Mouse (Mus musculus) forebrain, embryonic 16.5 days (tissue): Measurements from ENCODE around the gene Vkorc1l1. TPM values are rescaled to one million over a fixed set of nuclear protein-coding genes. Genes with fewer than 3 reads are reported as not detected.

Source experiments
- ATAC-seq: fragments of 200-750 bp; cut with Nextera tagmentation; 2 replicates; pipeline ENCODE4 v1.8.0; 2017; ENCODE audit warnings: mild to moderate bottlenecking, moderate library complexity
- H3K27ac ChIP-seq: fragments of 300-500 bp; sonication (generic); 2 replicates; pipeline ENCODE4 v1.5.1; 2014; ENCODE audit warnings: low read length, control low read depth
- H3K27me3 ChIP-seq: fragments of 300-500 bp; sonication (generic); replicated peaks from 2 replicates; pipeline ENCODE4 v1.6.1; 2014; ENCODE audit warnings: low read length; ENCODE audit not compliant: control insufficient read depth, insufficient read depth
- H3K36me3 ChIP-seq: fragments of 300-500 bp; sonication (generic); 2 replicates; pipeline ENCODE4 v1.6.1; 2014; ENCODE audit not compliant: control insufficient read depth, insufficient read depth
- H3K4me1 ChIP-seq: fragments of 300-500 bp; sonication (generic); replicated peaks from 2 replicates; pipeline ENCODE4 v1.6.1; 2014; ENCODE audit warnings: low read length; ENCODE audit not compliant: control insufficient read depth, insufficient read depth
- H3K4me2 ChIP-seq: fragments of 300-500 bp; sonication (generic); 2 replicates; pipeline ENCODE4 v1.6.1; 2014; ENCODE audit warnings: mild to moderate bottlenecking, low read length, control low read depth
- H3K4me3 ChIP-seq: fragments of 300-500 bp; sonication (generic); replicated peaks from 2 replicates; pipeline ENCODE4 v1.5.1; 2014; ENCODE audit warnings: mild to moderate bottlenecking, low read length, control low read depth
- H3K9ac ChIP-seq: fragments of 300-500 bp; sonication (generic); replicated peaks from 2 replicates; pipeline ENCODE4 v1.6.1; 2014; ENCODE audit warnings: low read depth, low read length, control low read depth
- H3K9me3 ChIP-seq: fragments of 300-500 bp; sonication (generic); 2 replicates; pipeline ENCODE4 v1.6.1; 2016; ENCODE audit warnings: low read length; ENCODE audit not compliant: control insufficient read depth
- WGBS: fragments of 180-500 bp; shearing (Covaris S2); extraction: QIAGEN DNeasy Blood & Tissue Kit; methylation state at CpG from one replicate; pipeline ENCODE4 v1.1.7; 2014; 5-methylcytosine and 5-hydroxymethylcytosine counted together
- polyA plus RNA-seq: library from polyadenylated mRNA; unstranded; fragments of >200 nt; fragmentation: Nextera tagmentation; extraction: Ambion mirVana; gene quantifications from 2 replicates; pipeline ENCODE4 v1.2.1, GENCODE M21; 2015

Gene Vkorc1l1
- polyA plus RNA-seq, 1 experiment from 2014 or later = 28.7 TPM

DNA sequence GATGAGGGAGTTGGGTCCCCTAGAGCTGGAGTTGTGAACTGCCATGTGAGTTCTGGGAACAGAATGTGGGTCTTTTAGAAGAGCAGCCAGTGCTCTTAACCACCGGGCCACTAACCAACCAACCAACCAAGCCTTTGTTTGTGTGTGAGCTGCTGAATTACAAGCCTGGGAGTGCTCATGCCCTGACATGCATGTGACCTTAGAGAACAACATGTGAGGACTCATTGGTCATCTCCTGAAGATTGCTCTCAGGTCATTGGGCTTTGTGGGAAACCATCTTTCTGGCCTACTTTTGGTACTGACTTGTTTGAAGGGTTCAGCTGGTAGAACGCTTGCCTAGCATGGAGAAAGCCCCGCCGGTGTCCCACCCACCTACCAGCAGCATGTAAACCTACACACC lies 68.0 kb downstream of the Vkorc1l1 start:
- Histone ChIP-seq H3K9ac (no peak overlapping the region), H3K27me3 (no peaks in the 10 kb centered on the region), H3K36me3 (peaks cover 7% of the 10 kb centered on the region; the same call in 1 of the 2 replicates), H3K4me3 (no peak overlapping the region), H3K9me3 (peaks cover 5% of the 10 kb centered on the region), H3K4me2 (no peak overlapping the region), H3K4me1 (no peaks in the 10 kb centered on the region), H3K27ac (no peak overlapping the region)
- WGBS = 95% methylated on average over 4 of the region's 4 CpGs
- no peak for ATAC-seq

DNA sequence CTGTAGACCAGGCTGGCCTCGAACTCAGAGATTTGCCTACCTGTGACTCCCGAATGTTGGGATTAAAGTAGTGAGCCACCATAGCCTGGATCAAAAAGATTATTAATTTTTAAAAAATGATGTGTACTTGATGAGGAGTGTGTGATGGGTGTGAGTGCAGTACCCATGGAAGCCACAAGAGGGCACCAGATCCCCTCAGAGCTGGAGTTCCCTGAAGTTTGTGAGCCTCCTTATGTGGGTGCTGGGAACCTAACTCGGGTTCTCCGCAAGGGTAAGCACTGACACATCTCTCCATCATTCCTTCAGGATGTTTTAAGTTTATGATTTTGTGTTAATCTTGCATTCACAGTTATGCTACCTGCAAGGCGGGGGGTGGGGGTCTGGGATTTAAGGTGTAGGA lies 69.2 kb downstream of the Vkorc1l1 start:
- H3K4me1 ChIP-seq = no peaks in the 10 kb centered on the region
- H3K4me3 ChIP-seq = no peak overlapping the region
- no peak overlapping the region for H3K27ac ChIP-seq
- no peak for ATAC-seq
- no peaks in the 10 kb centered on the region for H3K27me3 ChIP-seq
- H3K4me2 ChIP-seq = no peak overlapping the region
- no peak overlapping the region for H3K9ac ChIP-seq
- peaks cover 5% of the 10 kb centered on the region for H3K9me3 ChIP-seq
- WGBS = 95% methylated on average over 5 of the region's 5 CpGs
- H3K36me3 ChIP-seq = peaks cover 7% of the 10 kb centered on the region; the same call in 1 of the 2 replicates

DNA sequence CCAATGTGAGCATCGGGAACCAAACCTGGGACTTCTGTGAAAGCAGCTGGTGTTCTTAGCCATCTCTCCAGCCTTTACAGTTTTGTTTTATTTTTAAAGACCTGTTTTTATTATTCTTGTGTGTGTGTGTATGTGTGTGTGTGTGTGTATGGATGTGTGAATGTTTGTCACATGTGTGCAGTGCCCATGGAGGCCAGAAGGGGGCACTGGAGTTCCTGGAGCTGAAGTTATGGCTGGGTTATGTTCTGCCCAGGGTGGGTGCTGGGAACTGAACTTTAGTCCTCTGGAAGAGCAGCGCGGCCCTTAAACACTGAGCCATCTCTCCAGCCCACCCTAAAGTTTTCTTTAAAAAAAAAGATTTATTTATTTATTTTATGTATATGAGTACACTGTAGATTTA lies 73.3 kb downstream of the Vkorc1l1 start:
- Histone ChIP-seq H3K36me3 (peaks cover 9% of the 10 kb centered on the region), H3K4me2 (no peak overlapping the region), H3K4me3 (no peak overlapping the region), H3K27me3 (no peaks in the 10 kb centered on the region), H3K9ac (no peak overlapping the region), H3K27ac (no peak overlapping the region), H3K9me3 (peaks cover 5% of the 10 kb centered on the region), H3K4me1 (no peaks in the 10 kb centered on the region)
- no peak for ATAC-seq
- WGBS = 100% methylated on average over 3 of the region's 3 CpGs

DNA sequence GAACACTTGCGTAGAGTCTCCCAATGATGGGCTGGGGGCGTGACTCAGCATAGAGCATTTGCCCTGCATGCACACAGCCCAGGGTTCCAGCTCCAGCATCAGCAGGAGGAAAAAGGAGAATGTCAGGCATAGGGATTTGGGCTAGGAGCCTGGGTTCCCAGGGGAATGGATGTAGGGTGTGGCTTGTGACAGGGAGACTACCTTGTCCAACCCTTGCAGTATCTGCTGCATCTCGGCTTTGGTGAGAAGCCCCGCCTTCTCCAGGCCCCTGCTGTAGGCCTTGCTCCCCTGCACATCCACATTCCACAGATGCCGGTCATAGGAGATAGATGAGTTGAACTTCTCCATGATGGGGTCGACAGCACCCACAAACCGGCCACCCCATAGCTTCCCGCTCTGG lies 77.7 kb downstream of the Vkorc1l1 start:
- H3K27ac ChIP-seq = no peak overlapping the region
- no peaks in the 10 kb centered on the region for H3K9me3 ChIP-seq
- no peaks in the 10 kb centered on the region for H3K27me3 ChIP-seq
- H3K4me1 ChIP-seq = peaks cover 4% of the 10 kb centered on the region; the same call in 1 of the 2 replicates
- 88% methylated on average over 8 of the region's 8 CpGs for WGBS
- peaks cover 2% of the 10 kb centered on the region; the same call in 1 of the 2 replicates for H3K36me3 ChIP-seq
- H3K9ac ChIP-seq = no peak overlapping the region
- ATAC-seq = no peak
- no peak overlapping the region for H3K4me3 ChIP-seq
- no peak overlapping the region for H3K4me2 ChIP-seq

DNA sequence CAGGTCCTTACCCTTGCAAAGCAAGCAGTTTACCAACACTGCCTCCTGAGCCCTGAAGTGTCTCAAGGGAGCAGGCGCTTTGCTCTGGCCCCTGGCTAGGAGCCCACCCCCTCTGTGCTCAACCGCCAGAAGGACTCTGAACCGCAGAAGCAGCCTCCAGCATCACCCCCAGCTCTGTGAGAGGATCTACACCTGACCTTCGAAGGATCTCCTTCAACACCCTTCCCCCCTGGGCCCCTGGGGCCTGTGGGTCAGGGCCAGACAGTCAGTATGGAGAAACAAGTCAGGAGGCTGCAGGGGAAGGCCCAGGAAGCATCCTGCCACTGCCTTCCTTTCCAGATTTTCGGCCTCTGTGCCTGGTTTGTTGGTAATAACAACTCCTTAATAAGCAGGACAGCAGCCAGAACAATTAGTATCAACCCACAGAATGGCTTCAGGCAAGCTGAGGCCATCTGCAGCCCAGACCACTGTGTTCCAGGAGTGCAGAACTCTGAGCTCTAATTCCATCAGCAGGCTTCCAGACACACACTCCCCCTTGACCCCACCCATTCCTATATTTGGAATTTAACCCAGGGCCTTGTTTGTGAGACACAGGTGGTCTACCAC lies 79.7 kb downstream of the Vkorc1l1 start:
- no peaks in the 10 kb centered on the region for H3K9me3 ChIP-seq
- no peak overlapping the region for H3K4me3 ChIP-seq
- H3K27me3 ChIP-seq = no peaks in the 10 kb centered on the region
- H3K36me3 ChIP-seq = peaks cover 2% of the 10 kb centered on the region; the same call in 1 of the 2 replicates
- no peak overlapping the region for H3K27ac ChIP-seq
- H3K4me2 ChIP-seq = no peak overlapping the region
- WGBS = 66% methylated on average over 5 of the region's 5 CpGs
- ATAC-seq = no peak
- H3K9ac ChIP-seq = no peak overlapping the region
- H3K4me1 ChIP-seq = peaks cover 4% of the 10 kb centered on the region; the same call in 1 of the 2 replicates

DNA sequence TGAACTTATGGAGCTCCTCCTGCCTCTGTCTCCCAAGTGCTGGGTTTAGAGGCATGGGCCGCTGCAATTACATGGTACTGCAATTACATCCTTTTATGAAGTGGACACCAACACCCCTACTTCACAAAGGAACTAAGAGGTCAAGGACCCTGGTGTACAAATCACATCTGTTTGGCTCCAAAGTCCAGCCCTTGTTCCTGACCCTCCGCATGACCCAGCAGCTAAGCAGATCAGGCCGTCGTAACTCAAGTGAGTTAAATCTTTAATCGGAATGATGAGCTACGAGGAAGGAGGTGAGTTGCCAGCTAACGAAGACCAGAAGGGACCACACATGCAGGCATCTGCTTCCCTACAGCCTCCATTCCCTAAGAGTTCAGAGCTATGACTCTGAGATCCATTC lies 80.6 kb downstream of the Vkorc1l1 start:
- H3K9ac ChIP-seq = no peak overlapping the region
- H3K27me3 ChIP-seq = no peaks in the 10 kb centered on the region
- H3K36me3 ChIP-seq = peaks cover 2% of the 10 kb centered on the region; the same call in 1 of the 2 replicates
- H3K4me3 ChIP-seq = no peak overlapping the region
- no peak overlapping the region for H3K27ac ChIP-seq
- no peaks in the 10 kb centered on the region for H3K9me3 ChIP-seq
- WGBS = 75% methylated on average over 7 of the region's 7 CpGs
- H3K4me2 ChIP-seq = no peak overlapping the region
- H3K4me1 ChIP-seq = peaks cover 4% of the 10 kb centered on the region; the same call in 1 of the 2 replicates
- no peak for ATAC-seq

DNA sequence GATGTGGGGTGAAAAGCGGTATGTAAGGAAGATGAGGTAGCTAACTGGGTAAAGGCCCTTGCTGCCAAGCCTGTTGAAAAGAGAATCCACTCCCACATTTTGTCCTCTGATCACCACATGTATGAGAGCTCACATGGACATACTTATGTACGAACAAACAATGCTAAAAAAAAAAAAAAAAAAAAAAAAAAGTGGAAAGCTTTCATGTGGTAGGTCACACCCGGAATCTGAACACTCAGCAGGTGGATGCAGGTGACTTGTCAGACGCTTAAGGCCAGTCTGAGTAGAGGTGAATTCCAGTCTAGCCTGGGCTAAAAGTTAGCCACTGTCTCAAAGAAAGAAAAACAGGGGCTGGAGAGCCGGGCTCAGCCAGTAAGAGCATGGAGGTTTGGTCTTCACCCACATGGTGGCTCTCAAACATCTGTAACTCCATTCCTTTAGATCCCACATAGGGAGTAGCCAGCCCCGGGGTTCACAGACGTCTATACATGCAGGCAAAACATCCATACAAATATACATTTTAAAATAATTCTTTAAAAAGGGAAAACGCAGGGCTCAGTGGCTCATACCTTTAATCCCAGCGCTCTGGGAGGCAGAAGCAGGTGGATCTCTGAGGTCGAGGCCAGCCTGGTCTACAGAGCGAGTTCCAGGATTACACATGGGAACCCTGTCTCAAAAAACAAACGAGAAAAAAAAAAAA lies 81.4 kb downstream of the Vkorc1l1 start:
- Histone ChIP-seq H3K9ac (no peak overlapping the region), H3K9me3 (no peaks in the 10 kb centered on the region)

DNA sequence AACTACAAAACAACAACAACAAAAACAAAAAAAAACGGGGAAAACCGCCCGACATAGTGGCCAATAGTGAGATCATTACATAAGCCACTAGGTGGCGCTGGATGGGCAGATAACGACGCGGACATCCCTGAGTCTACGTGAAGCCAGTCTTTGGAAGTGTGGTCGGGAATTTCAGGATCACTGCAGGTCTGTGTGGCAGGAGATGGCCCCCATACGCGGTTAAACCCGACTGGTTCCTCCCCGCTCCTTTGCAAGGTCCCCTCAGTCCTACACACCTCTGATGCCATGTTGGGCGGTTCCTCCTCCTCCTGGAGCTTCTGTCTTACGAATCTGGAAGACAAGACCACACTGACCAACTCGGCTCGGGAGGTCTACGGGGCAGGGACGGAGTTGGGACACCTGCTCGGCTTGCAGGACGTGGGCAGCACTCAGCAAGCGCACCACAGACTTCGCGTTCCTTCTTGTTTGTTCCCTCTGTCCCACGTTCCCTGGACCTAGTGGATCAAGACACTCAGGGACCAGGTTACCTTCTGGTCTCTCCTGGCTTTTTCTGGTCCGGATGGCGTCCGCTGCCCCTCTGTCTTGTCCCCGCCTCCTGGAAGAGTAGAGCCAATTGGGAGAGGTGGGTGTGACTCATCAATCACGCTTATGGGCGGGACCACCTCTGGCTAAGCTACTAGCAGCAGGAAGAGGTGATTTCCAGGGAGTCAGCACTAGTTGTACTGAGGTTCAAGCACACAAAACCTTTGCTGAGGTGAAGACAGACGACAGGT lies 82.2 kb downstream of the Vkorc1l1 start:
- no peaks in the 10 kb centered on the region for H3K27me3 ChIP-seq
- H3K27ac ChIP-seq = peak overlapping the region; percentile 56
- peak; percentile 92 for ATAC-seq
- peak overlapping the region; percentile 52 for H3K4me3 ChIP-seq
- 0% methylated on average over 32 of the region's 32 CpGs for WGBS
- H3K4me2 ChIP-seq = peak overlapping the region; percentile 97
- H3K9me3 ChIP-seq = no peaks in the 10 kb centered on the region
- H3K36me3 ChIP-seq = no peaks in the 10 kb centered on the region
- H3K9ac ChIP-seq = peak overlapping the region; percentile 69
- peaks cover 4% of the 10 kb centered on the region; the same call in 1 of the 2 replicates for H3K4me1 ChIP-seq

More for the DNA sequence above, 81.4 kb downstream of the Vkorc1l1 start:
- Histone ChIP-seq H3K4me1 (peaks cover 4% of the 10 kb centered on the region; the same call in 1 of the 2 replicates), H3K4me2 (peak overlapping the region; percentile 97), H3K36me3 (no peaks in the 10 kb centered on the region), H3K27me3 (no peaks in the 10 kb centered on the region), H3K4me3 (peak overlapping the region; percentile 52), H3K27ac (no peak overlapping the region)
- 41% methylated on average over 12 of the region's 12 CpGs for WGBS
- no peak for ATAC-seq

DNA sequence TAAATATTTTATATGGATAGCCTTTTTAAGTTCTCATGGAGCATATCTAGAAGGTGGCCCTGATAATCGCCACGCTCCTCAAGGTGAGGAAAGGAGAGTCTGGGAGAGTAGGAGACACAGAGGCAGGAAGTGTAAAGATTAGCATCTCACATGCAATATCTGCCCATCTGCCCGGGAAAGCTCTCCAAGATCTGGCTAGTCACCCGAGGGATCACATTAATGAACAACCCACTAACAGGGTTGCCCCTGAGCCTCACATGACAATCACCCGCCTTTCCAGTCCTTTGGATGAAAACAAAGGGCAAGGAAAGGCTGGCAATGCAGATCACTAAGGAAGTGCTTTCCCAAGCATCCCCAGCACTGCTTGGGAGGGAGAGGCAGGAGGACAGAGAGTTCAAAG lies 85.4 kb downstream of the Vkorc1l1 start:
- Histone ChIP-seq H3K9ac (no peak overlapping the region), H3K4me2 (no peak overlapping the region), H3K27ac (no peak overlapping the region), H3K36me3 (no peaks in the 10 kb centered on the region), H3K4me3 (no peak overlapping the region), H3K27me3 (no peaks in the 10 kb centered on the region), H3K4me1 (peaks cover 11% of the 10 kb centered on the region), H3K9me3 (no peaks in the 10 kb centered on the region)
- 73% methylated on average over 5 of the region's 5 CpGs for WGBS
- ATAC-seq = no peak
